ENCODE assay signal across 18 mouse cellular contexts in genomic region chr10:13453200-13453990, GRCm38 (mm10). TPM values are rescaled to one million over a fixed set of nuclear protein-coding genes. Genes with fewer than 3 reads are reported as not detected.
DNase-seq lines count a peak whose midpoint lies in the region; ATAC-seq and TF ChIP-seq lines count a peak whose summit lies in the region.
"Had no signal": no experiment of that assay in that cellular context is flagged by ENCODE, and none has a peak within 500 bp of the region (broad histone marks: within the 10 kb centered on the region; RNA-seq: fewer than 3 reads in every experiment).

No protein-coding gene starts in this region.

- H3K27ac ChIP-seq in kidney, embryonic 15.5 days, result peak overlapping the region; percentile 23; the same call in 1 of the 2 replicates
- no peak overlapping the region for H3K27ac ChIP-seq in MEL (ENCODE audit: control insufficient read depth, low read depth, low read length)
- no peak overlapping the region for H3K27ac ChIP-seq in liver, embryonic 12.5 days
- H3K27ac ChIP-seq in hindbrain, embryonic 13.5 days, result no peak overlapping the region
- H3K27ac ChIP-seq: forebrain, embryonic 12.5 days; hindbrain, postnatal 0 days; limb, embryonic 15.5 days; neural tube, embryonic 15.5 days had no signal

- no peak for ATAC-seq in kidney, embryonic 15.5 days (replicated peaks; ENCODE audit: low FRiP score)
- ATAC-seq in liver, embryonic 12.5 days, result no peak
- no peak for ATAC-seq in hindbrain, embryonic 13.5 days (ENCODE audit: low FRiP score)
- ATAC-seq: hindbrain, postnatal 0 days had no signal

- peak; percentile 4 for DNase-seq in cerebellum, adult 11 months
- no peak for DNase-seq in cerebellum, adult 8-10 months
- no peak for DNase-seq in kidney, postnatal 10 days
- DNase-seq in MEL (ENCODE audit: low read depth, low spot score), result peak; percentile 10
- DNase-seq in left cerebral cortex, adult 11 months (ENCODE audit: low spot score), result no peak
- DNase-seq: gastrocnemius, postnatal 10 days; midbrain, embryonic 14.5 days; right cerebral cortex, postnatal 25 days; thymus, postnatal 14 days had no signal

- H3K4me1 ChIP-seq in kidney, embryonic 15.5 days, result peaks cover 12% of the 10 kb centered on the region
- no peaks in the 10 kb centered on the region for H3K4me1 ChIP-seq in MEL (ENCODE audit: control insufficient read depth in 1 of 2, insufficient read depth in 2 of 2, low read length in 2 of 2)
- H3K4me1 ChIP-seq in liver, embryonic 12.5 days, result peaks cover 6% of the 10 kb centered on the region; the same call in 1 of the 2 replicates
- H3K4me1 ChIP-seq in hindbrain, embryonic 13.5 days (replicated peaks), result no peaks in the 10 kb centered on the region
- H3K4me1 ChIP-seq: forebrain, embryonic 12.5 days; neural tube, embryonic 15.5 days had no signal

- H3K9me3 ChIP-seq in kidney, embryonic 15.5 days (replicated peaks), result no peaks in the 10 kb centered on the region
- no peaks in the 10 kb centered on the region for H3K9me3 ChIP-seq in MEL (replicated peaks; ENCODE audit: insufficient read depth, low read length)
- no peaks in the 10 kb centered on the region for H3K9me3 ChIP-seq in liver, embryonic 12.5 days (replicated peaks)
- no peaks in the 10 kb centered on the region for H3K9me3 ChIP-seq in hindbrain, embryonic 13.5 days
- H3K9me3 ChIP-seq: forebrain, embryonic 12.5 days; G1E; limb, embryonic 15.5 days; neural tube, embryonic 15.5 days had no signal

- no peak for TF ChIP-seq CTCF in MEL (IDR thresholded peaks at IDR 0.05 in 2 of 3, conservative IDR thresholded peaks at IDR 0.05 in 1 of 3; ENCODE audit: control insufficient read depth in 1 of 3, insufficient read depth in 1 of 3, low read depth in 2 of 3, low read length in 3 of 3, poor library complexity in 1 of 3, severe bottlenecking in 1 of 3)

- no peaks in the 10 kb centered on the region for H3K36me3 ChIP-seq in kidney, embryonic 15.5 days
- H3K36me3 ChIP-seq in MEL (ENCODE audit: control insufficient read depth in 1 of 2, insufficient read depth in 2 of 2, low read length in 2 of 2), result no peaks in the 10 kb centered on the region
- H3K36me3 ChIP-seq in liver, embryonic 12.5 days, result no peaks in the 10 kb centered on the region
- no peaks in the 10 kb centered on the region for H3K36me3 ChIP-seq in hindbrain, embryonic 13.5 days
- H3K36me3 ChIP-seq: forebrain, embryonic 12.5 days; G1E; limb, embryonic 15.5 days; neural tube, embryonic 15.5 days had no signal

- 43% methylated on average over 13 of the region's 13 CpGs for WGBS in kidney, embryonic 15.5 days
- WGBS in liver, embryonic 12.5 days (ENCODE audit: insufficient replicate concordance), result 43% methylated on average over 13 of the region's 13 CpGs
- WGBS in hindbrain, embryonic 13.5 days, result 90% methylated on average over 13 of the region's 13 CpGs

- H3K9ac ChIP-seq in kidney, embryonic 15.5 days, result no peak overlapping the region
- no peak overlapping the region for H3K9ac ChIP-seq in MEL (ENCODE audit: control insufficient read depth, low read depth, low read length, poor library complexity, severe bottlenecking)
- no peak overlapping the region for H3K9ac ChIP-seq in liver, embryonic 12.5 days
- no peak overlapping the region for H3K9ac ChIP-seq in hindbrain, embryonic 13.5 days
- H3K9ac ChIP-seq: forebrain, embryonic 12.5 days; limb, embryonic 15.5 days; neural tube, embryonic 15.5 days had no signal

- H3K4me2 ChIP-seq in kidney, embryonic 15.5 days, result no peak overlapping the region; the same call in 1 of the 2 replicates
- H3K4me2 ChIP-seq in liver, embryonic 12.5 days, result peak overlapping the region; percentile 20; the same call in 1 of the 2 replicates
- H3K4me2 ChIP-seq in hindbrain, embryonic 13.5 days, result no peak overlapping the region
- H3K4me2 ChIP-seq: forebrain, embryonic 12.5 days; heart, embryonic 11.5 days; limb, embryonic 15.5 days; neural tube, embryonic 15.5 days had no signal

- TF ChIP-seq RAD21 in MEL (IDR thresholded peaks at IDR 0.05; ENCODE audit: low read depth, low read length), result no peak

- no peak for TF ChIP-seq POLR2A in MEL (IDR thresholded peaks at IDR 0.05; ENCODE audit: control insufficient read depth in 1 of 2, insufficient read depth in 1 of 2, low read depth in 1 of 2, low read length in 2 of 2, poor library complexity in 1 of 2)

- no peaks in the 10 kb centered on the region for H3K27me3 ChIP-seq in kidney, embryonic 15.5 days
- no peaks in the 10 kb centered on the region for H3K27me3 ChIP-seq in MEL (ENCODE audit: control insufficient read depth in 1 of 2, insufficient read depth in 2 of 2, low read length in 2 of 2)
- H3K27me3 ChIP-seq in liver, embryonic 12.5 days (replicated peaks), result no peaks in the 10 kb centered on the region
- no peaks in the 10 kb centered on the region for H3K27me3 ChIP-seq in hindbrain, embryonic 13.5 days
- H3K27me3 ChIP-seq: forebrain, embryonic 12.5 days; limb, embryonic 15.5 days; neural tube, embryonic 15.5 days had no signal

- no peaks in the 10 kb centered on the region for H3K79me2 ChIP-seq in MEL (ENCODE audit: control insufficient read depth, insufficient read depth, low read length, poor library complexity)

- TF ChIP-seq EP300 in MEL (IDR thresholded peaks at IDR 0.05; ENCODE audit: low read depth in 1 of 2, low read length in 2 of 2), result 0 out of 4 replicates have a peak, but pooled peaks of 1 of the 2 experiments have one; percentile 6

- no peak overlapping the region for H3K4me3 ChIP-seq in kidney, embryonic 15.5 days (replicated peaks)
- H3K4me3 ChIP-seq in MEL (ENCODE audit: control insufficient read depth in 1 of 2, insufficient read depth in 1 of 2, low read depth in 2 of 2, low read length in 2 of 2), result no peak overlapping the region
- no peak overlapping the region for H3K4me3 ChIP-seq in liver, embryonic 12.5 days
- no peak overlapping the region for H3K4me3 ChIP-seq in hindbrain, embryonic 13.5 days
- H3K4me3 ChIP-seq: forebrain, embryonic 12.5 days; limb, embryonic 15.5 days; neural tube, embryonic 15.5 days had no signal

TF ChIP-seq in MEL, 35 proteins besides CTCF, POLR2A, EP300 and RAD21:
- no peak for TF ChIP-seq NRF1 (IDR thresholded peaks at IDR 0.05; ENCODE audit: insufficient read depth, low read depth, low read length, poor library complexity, severe bottlenecking)
- TF ChIP-seq ZC3H11A (IDR thresholded peaks at IDR 0.05; ENCODE audit: low read depth, low read length), result no peak
- no peak for TF ChIP-seq TBP (IDR thresholded peaks at IDR 0.05; ENCODE audit: low read depth, low read length)
- TF ChIP-seq TAL1 (IDR thresholded peaks at IDR 0.05; ENCODE audit: low read length), result no peak
- no peak for TF ChIP-seq SIN3A (IDR thresholded peaks at IDR 0.05; ENCODE audit: low read length)

RNA-seq across cellular contexts. Expression of gene Phactr2, which starts 20.8 kb away (rescaled TPM):
- polyA plus RNA-seq in kidney, embryonic 15.5 days (2015; fragmentation: Nextera tagmentation; extraction: Ambion mirVana), result 28.1 and 30.6 TPM in 2 replicates
- total RNA-seq in MEL (2012; rRNA removed), result not detected in 2 replicates
- polyA plus RNA-seq in MEL (2012; ENCODE audit: insufficient read depth in 1 of 2, insufficient read length in 2 of 2, low read depth in 1 of 2, low replicate concordance in 2 of 2, missing spikeins in 1 of 2), result not detected
- 9.8 and 10.4 TPM in 2 replicates for polyA plus RNA-seq in liver, embryonic 12.5 days (2016; fragmentation: Nextera tagmentation; extraction: Ambion mirVana)
- polyA plus RNA-seq in hindbrain, embryonic 13.5 days (2015; fragmentation: Nextera tagmentation; extraction: Ambion mirVana), result 6.2 and 7.8 TPM in 2 replicates
- polyA plus RNA-seq: G1E had no signal

RNA-seq across cellular contexts. Expression of gene Fuca2, which starts 45.9 kb away (rescaled TPM):
- 81.9 and 89.7 TPM in 2 replicates for polyA plus RNA-seq in kidney, embryonic 15.5 days (2015; fragmentation: Nextera tagmentation; extraction: Ambion mirVana)
- 14.1 and 17.0 TPM in 2 replicates for total RNA-seq in MEL (2012; rRNA removed)
- 10 to 100 TPM in 1 of 2 experiments, not detected in 1; 22.6 TPM for polyA plus RNA-seq in MEL (2012; ENCODE audit: insufficient read depth in 1 of 2, insufficient read length in 2 of 2, low read depth in 1 of 2, low replicate concordance in 2 of 2, missing spikeins in 1 of 2)
- polyA plus RNA-seq in liver, embryonic 12.5 days (2016; fragmentation: Nextera tagmentation; extraction: Ambion mirVana), result 57.7 and 59.6 TPM in 2 replicates
- polyA plus RNA-seq in hindbrain, embryonic 13.5 days (2015; fragmentation: Nextera tagmentation; extraction: Ambion mirVana), result 33.3 and 35.5 TPM in 2 replicates
- polyA plus RNA-seq: G1E had no signal

Comparison
In these comparisons a context has a peak if more than half of its experiments do, and no peak if none do; other contexts are left out.
1. DNase-seq: peak in cerebellum, adult 11 months (single experiment) and MEL (single experiment); none in cerebellum, adult 8-10 months (single experiment), kidney, postnatal 10 days (single experiment) and left cerebral cortex, adult 11 months (single experiment).